Mouse (Mus musculus): ENCODE results near the gene Gm49368.
"Not testable (repeated sequence)": the region's sequence is repeated elsewhere in the genome, so short reads cannot be mapped to it uniquely, and the experiment has no call there.

Gm49368 gene

DNA sequence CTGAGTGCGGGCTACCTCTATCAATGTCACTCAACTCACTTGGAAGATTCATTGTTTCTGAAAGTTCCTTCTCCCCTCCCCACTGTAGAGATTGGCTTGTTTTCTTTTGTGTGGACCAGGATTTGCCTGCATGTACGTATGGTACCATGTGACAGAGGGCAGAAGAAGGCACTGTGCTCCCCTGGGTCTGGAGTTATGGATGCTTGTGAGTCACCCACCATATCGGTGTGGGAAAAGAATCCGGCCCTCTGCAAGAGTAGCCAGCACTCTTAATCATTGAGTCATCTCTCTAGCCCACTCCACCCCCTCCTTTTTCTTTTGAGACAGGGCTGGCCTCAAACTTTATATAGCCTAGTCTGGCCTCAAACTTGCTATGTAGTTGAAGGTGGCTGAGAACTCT, 37.6 kb upstream of the Gm49368 start:
- no peaks in the 10 kb centered on the region for H3K27me3 ChIP-seq (ENCODE audit: insufficient read depth, low read length)
- no peaks in the 10 kb centered on the region for H3K9me3 ChIP-seq (ENCODE audit: low read length)
- H3K4me3 ChIP-seq (replicated peaks; ENCODE audit: low read length), result no peak overlapping the region
- H3K36me3 ChIP-seq (ENCODE audit: insufficient read depth, low read length), result no peaks in the 10 kb centered on the region
- TF ChIP-seq POU5F1 (IDR thresholded peaks at IDR 0.05; ENCODE audit: borderline replicate concordance, low read length), result no peak
- TF ChIP-seq NANOG (IDR thresholded peaks at IDR 0.05; ENCODE audit: borderline replicate concordance, low read length), result no peak
- TF ChIP-seq CTCF (conservative IDR thresholded peaks at IDR 0.05; ENCODE audit: low read length), result no peak
- no peaks in the 10 kb centered on the region for H3K4me1 ChIP-seq (replicated peaks; ENCODE audit: low read depth, low read length)

DNA sequence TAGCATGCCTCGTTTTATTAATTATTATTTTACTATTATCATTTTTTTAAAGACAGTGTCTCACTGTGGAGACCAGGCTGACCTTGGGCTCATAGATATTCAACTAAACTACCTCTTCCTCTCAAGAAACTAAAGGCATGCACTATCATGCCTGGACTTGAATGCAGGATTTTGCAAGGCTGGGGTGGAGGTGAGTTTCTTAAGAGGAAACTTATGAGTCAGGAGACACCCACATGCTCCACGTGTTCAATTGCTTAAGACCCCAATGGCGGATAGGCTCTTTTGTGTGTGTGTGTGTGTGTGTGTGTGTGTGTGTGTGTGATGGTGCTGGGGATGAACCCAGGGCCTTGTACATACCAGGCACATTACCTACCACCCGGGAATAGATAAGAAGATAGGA, 37.1 kb upstream of the Gm49368 start:
- Histone ChIP-seq H3K4me1 (replicated peaks; ENCODE audit: low read depth, low read length) (no peaks in the 10 kb centered on the region), H3K27me3 (ENCODE audit: insufficient read depth, low read length) (no peaks in the 10 kb centered on the region), H3K4me3 (replicated peaks; ENCODE audit: low read length) (no peak overlapping the region), H3K9me3 (ENCODE audit: low read length) (no peaks in the 10 kb centered on the region), H3K36me3 (ENCODE audit: insufficient read depth, low read length) (no peaks in the 10 kb centered on the region)
- no peak for TF ChIP-seq CTCF (conservative IDR thresholded peaks at IDR 0.05; ENCODE audit: low read length)
- no peak for TF ChIP-seq NANOG (IDR thresholded peaks at IDR 0.05; ENCODE audit: borderline replicate concordance, low read length)
- TF ChIP-seq POU5F1 (IDR thresholded peaks at IDR 0.05; ENCODE audit: borderline replicate concordance, low read length), result no peak

DNA sequence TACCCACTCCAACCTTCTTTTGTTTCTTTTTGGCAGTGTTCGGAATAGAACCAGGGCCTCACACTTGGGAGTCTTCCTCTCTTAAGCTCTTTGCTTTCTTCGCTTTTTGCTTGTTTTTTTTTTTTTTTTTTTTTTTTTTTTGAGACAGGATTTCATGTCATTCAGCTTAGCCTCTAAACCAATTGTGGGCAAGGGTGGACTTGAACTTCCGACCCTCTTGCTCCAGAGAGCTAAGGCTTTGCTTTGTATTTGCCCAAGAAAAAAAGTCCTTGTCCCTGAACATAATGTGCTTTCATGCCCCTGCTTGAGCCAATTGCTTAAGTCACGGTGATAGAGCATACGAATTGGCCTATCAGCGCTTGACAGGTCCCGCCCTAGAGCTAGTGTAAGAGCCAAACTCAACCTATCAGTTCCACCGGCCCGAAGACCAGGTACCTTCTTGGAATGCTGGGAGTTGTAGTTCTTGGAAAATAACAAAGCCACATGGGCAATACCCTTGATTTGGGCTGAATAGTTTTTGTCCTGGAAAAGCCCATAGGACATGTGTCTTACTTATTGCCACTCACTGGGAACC, 31.0 kb upstream of the Gm49368 start:
- Histone ChIP-seq H3K9me3 (ENCODE audit: low read length) (no peaks in the 10 kb centered on the region), H3K36me3 (ENCODE audit: insufficient read depth, low read length) (no peaks in the 10 kb centered on the region), H3K27me3 (ENCODE audit: insufficient read depth, low read length) (no peaks in the 10 kb centered on the region), H3K4me3 (replicated peaks; ENCODE audit: low read length) (no peak overlapping the region), H3K4me1 (replicated peaks; ENCODE audit: low read depth, low read length) (peaks cover 9% of the 10 kb centered on the region)
- TF ChIP-seq CTCF (conservative IDR thresholded peaks at IDR 0.05; ENCODE audit: low read length), result no peak
- TF ChIP-seq NANOG (IDR thresholded peaks at IDR 0.05; ENCODE audit: borderline replicate concordance, low read length), result no peak
- TF ChIP-seq POU5F1 (IDR thresholded peaks at IDR 0.05; ENCODE audit: borderline replicate concordance, low read length), result no peak

DNA sequence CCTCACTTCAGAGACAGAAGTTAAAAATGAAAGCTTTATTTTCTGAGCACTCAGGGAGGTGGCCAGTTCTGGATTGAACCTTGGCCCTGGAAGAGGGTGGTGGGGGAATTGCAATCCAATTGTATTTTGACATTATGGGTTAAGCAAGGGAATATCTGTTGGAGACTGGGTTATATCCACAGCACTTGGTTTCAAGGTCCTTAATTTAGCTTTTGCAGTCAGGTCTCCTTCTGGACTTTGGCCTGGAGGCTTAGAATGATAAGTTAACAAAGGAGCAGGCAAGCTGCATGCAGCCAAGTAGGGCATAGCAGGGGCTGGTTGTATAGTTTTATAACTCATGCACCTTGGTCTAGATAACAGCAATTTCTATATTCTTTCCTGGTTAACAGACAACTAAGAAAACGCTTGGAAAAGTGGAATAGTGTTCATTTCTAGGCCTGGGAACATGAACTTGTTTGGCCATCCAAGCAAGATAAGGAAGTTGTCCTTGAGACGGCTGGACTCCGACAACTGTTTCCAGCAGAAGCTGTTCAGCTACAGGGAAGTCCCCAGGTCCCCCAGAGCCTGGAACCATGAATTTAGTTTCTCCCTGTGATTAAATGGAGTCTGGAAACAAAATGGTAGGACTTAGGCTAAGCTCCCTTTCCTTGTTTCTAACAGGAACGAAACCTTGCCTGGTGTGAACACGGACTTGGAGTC, 30.0 kb upstream of the Gm49368 start:
- no peak for TF ChIP-seq POU5F1 (IDR thresholded peaks at IDR 0.05; ENCODE audit: borderline replicate concordance, low read length)
- TF ChIP-seq NANOG (IDR thresholded peaks at IDR 0.05; ENCODE audit: borderline replicate concordance, low read length), result no peak
- no peak for TF ChIP-seq CTCF (conservative IDR thresholded peaks at IDR 0.05; ENCODE audit: low read length)
- no peaks in the 10 kb centered on the region for H3K36me3 ChIP-seq (ENCODE audit: insufficient read depth, low read length)
- no peak overlapping the region for H3K4me3 ChIP-seq (replicated peaks; ENCODE audit: low read length)
- no peaks in the 10 kb centered on the region for H3K9me3 ChIP-seq (ENCODE audit: low read length)
- H3K27me3 ChIP-seq (ENCODE audit: insufficient read depth, low read length), result no peaks in the 10 kb centered on the region
- peaks cover 9% of the 10 kb centered on the region for H3K4me1 ChIP-seq (replicated peaks; ENCODE audit: low read depth, low read length)

DNA sequence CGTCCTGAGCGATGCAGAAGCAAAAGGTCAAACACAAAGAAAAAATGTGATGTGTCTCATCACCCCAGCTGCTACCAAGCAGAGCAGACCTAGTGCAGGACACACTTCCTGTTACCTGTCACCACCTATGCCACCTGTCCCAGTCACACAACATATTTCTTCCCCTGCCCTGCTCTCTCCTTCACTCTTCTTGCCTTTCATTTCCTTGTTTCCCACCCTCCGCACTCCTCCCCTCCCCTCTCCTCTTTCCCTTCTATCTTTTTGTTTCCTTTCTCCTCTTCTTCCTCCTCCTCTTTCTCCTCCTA, 29.5 kb upstream of the Gm49368 start:
- Histone ChIP-seq H3K27me3 (ENCODE audit: insufficient read depth, low read length) (no peaks in the 10 kb centered on the region), H3K36me3 (ENCODE audit: insufficient read depth, low read length) (no peaks in the 10 kb centered on the region), H3K9me3 (ENCODE audit: low read length) (no peaks in the 10 kb centered on the region), H3K4me3 (replicated peaks; ENCODE audit: low read length) (no peak overlapping the region), H3K4me1 (replicated peaks; ENCODE audit: low read depth, low read length) (peaks cover 9% of the 10 kb centered on the region)
- no peak for TF ChIP-seq CTCF (conservative IDR thresholded peaks at IDR 0.05; ENCODE audit: low read length)

DNA sequence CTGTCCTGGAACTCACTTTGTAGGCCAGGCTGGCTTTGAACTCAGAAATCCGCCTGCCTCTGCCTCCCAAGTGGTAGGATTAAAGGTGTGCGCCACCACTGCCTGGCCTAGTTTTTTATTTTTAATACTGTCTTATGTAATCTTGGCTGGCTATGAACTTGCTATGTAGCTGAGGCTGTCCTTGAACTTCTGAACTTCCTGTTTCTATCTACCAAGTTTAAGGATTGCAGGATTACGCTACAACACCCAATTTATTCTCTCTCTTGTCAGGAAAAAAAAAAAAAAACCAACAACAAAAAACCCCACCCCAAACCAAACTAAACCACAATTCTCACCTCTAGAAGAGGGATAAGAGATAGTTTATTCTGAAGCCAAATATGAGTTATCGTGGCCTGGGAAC, 28.9 kb upstream of the Gm49368 start:
- H3K27me3 ChIP-seq (ENCODE audit: insufficient read depth, low read length), result no peaks in the 10 kb centered on the region
- no peaks in the 10 kb centered on the region for H3K36me3 ChIP-seq (ENCODE audit: insufficient read depth, low read length)
- TF ChIP-seq POU5F1 (IDR thresholded peaks at IDR 0.05; ENCODE audit: borderline replicate concordance, low read length) (no peak), CTCF (conservative IDR thresholded peaks at IDR 0.05; ENCODE audit: low read length) (no peak), NANOG (IDR thresholded peaks at IDR 0.05; ENCODE audit: borderline replicate concordance, low read length) (no peak)
- H3K4me3 ChIP-seq (replicated peaks; ENCODE audit: low read length), result no peak overlapping the region
- no peaks in the 10 kb centered on the region for H3K9me3 ChIP-seq (ENCODE audit: low read length)
- peaks cover 9% of the 10 kb centered on the region for H3K4me1 ChIP-seq (replicated peaks; ENCODE audit: low read depth, low read length)

DNA sequence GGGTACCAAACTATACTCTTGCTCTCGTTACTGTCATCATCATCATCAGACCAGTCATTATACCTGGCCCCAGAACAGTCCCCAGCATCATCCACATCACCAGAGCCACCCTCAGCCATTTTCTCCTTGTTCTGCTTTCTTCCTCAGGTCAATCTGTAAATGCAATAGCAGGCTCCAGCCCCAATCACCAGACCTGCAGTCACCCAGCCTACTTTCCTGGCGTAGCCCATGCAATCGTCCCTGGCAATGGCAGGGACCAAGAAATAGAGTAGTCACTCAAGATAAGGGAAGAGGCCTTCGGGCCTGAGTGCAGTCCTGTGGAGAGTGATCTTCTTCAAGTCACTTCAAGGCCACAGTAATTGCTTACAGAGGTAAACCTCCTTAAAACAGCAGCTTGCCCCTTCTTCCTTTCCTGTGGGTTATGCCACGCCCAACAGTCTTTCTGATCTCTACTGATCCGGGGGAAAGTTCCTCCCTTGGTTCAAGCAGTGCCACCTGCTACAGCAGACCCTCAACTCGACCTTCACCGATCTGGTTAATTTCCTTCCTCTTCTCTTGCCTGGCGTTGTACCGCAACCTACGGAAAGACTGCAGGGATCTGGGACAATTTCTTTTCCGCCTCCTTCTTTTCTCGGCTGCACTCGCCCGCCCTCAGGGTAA, 20.2 kb upstream of the Gm49368 start:
- H3K4me1 ChIP-seq (replicated peaks; ENCODE audit: low read depth, low read length); H3K36me3 ChIP-seq (ENCODE audit: insufficient read depth, low read length); H3K4me3 ChIP-seq (replicated peaks; ENCODE audit: low read length); H3K27me3 ChIP-seq (ENCODE audit: insufficient read depth, low read length); H3K9me3 ChIP-seq (ENCODE audit: low read length): not testable (repeated sequence)

DNA sequence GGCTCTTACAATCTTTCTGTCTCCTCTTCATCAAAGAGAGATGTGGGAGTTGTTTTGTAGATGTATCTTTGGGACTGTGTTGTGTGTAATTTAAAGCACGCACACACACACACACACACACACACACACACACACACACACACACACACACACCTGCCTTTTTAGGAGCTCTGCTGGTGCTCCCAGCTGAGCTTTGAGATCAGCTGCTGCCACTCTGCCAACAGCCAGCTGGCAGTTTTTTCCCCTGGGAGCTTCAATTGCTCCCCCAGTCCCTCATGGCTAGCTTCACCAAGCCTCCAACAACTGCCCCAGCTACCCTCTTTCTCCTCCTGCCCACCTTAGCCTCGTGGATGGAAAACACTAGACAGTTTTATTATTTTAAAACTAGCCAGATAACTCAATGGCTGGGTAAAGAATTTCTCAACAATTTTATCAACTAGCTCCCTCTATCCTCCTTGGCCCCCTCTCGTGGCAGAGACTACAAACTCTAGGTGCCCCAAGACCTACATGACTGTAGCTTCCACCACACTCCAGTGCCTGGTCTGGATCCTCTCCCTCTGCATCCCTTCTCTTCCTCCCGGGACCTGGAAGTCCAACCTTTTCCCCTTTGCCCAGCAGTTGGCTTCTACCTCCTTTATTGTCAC, 18.2 kb upstream of the Gm49368 start:
- Histone ChIP-seq H3K9me3 (ENCODE audit: low read length) (no peaks in the 10 kb centered on the region), H3K4me3 (replicated peaks; ENCODE audit: low read length) (no peak overlapping the region), H3K4me1 (replicated peaks; ENCODE audit: low read depth, low read length) (no peaks in the 10 kb centered on the region), H3K27me3 (ENCODE audit: insufficient read depth, low read length) (peaks cover 2% of the 10 kb centered on the region; the same call in 1 of the 2 replicates), H3K36me3 (ENCODE audit: insufficient read depth, low read length) (no peaks in the 10 kb centered on the region)
- TF ChIP-seq NANOG (IDR thresholded peaks at IDR 0.05; ENCODE audit: borderline replicate concordance, low read length) (no peak), POU5F1 (IDR thresholded peaks at IDR 0.05; ENCODE audit: borderline replicate concordance, low read length) (no peak), CTCF (conservative IDR thresholded peaks at IDR 0.05; ENCODE audit: low read length) (no peak)
